ENCODE assay signal across 11 mouse cellular contexts in genomic region chr8:117278234-117278633, GRCm38 (mm10). TPM values are rescaled to one million over a fixed set of nuclear protein-coding genes. Genes with fewer than 3 reads are reported as not detected.
DNase-seq lines count a peak whose midpoint lies in the region; ATAC-seq and TF ChIP-seq lines count a peak whose summit lies in the region.
"Had no signal": no experiment of that assay in that cellular context is flagged by ENCODE, and none has a peak within 500 bp of the region (broad histone marks: within the 10 kb centered on the region; RNA-seq: fewer than 3 reads in every experiment).

No protein-coding gene starts in this region.

- H3K4me3 ChIP-seq in left cerebral cortex, adult 2 months, result no peak overlapping the region; the same call in 1 of the 2 replicates
- H3K4me3 ChIP-seq in forebrain, embryonic 15.5 days, result no peak overlapping the region
- no peak overlapping the region for H3K4me3 ChIP-seq in liver, embryonic 14.5 days (ENCODE audit: insufficient read depth in 1 of 2, low read depth in 2 of 2, low read length in 2 of 2)
- H3K4me3 ChIP-seq in neural tube, embryonic 14.5 days (ENCODE audit: low read depth, low read length), result no peak overlapping the region
- H3K4me3 ChIP-seq in lung, adult 2 months (replicated peaks; ENCODE audit: extremely low read depth, low read depth, low read length), result no peak overlapping the region

- TF ChIP-seq CTCF in left cerebral cortex, adult 2 months (IDR thresholded peaks at IDR 0.05), result no peak
- no peak for TF ChIP-seq CTCF in liver, embryonic 14.5 days (IDR thresholded peaks at IDR 0.05; ENCODE audit: low read depth)
- TF ChIP-seq CTCF in lung, adult 2 months (IDR thresholded peaks at IDR 0.05; ENCODE audit: insufficient read depth, low read length), result no peak

- H3K4me2 ChIP-seq in forebrain, embryonic 15.5 days (replicated peaks), result peak overlapping the region; percentile 32
- H3K4me2 ChIP-seq in liver, embryonic 14.5 days (ENCODE audit: low read depth), result peak overlapping the region; percentile 33
- peak overlapping the region; percentile 18; the same call in 1 of the 2 replicates for H3K4me2 ChIP-seq in neural tube, embryonic 14.5 days (ENCODE audit: low read depth, low read length)

- ATAC-seq in forebrain, embryonic 15.5 days (replicated peaks), result no peak
- peak; percentile 71; the same call in 1 of the 2 replicates for ATAC-seq in liver, embryonic 14.5 days (ENCODE audit: insufficient read depth)
- no peak for ATAC-seq in neural tube, embryonic 14.5 days (ENCODE audit: low read depth)

- H3K36me3 ChIP-seq in forebrain, embryonic 15.5 days, result no peaks in the 10 kb centered on the region
- H3K36me3 ChIP-seq in liver, embryonic 14.5 days (replicated peaks; ENCODE audit: control insufficient read depth, insufficient read depth, low read depth), result no peaks in the 10 kb centered on the region
- no peaks in the 10 kb centered on the region for H3K36me3 ChIP-seq in neural tube, embryonic 14.5 days (ENCODE audit: control insufficient read depth, insufficient read depth, low read length)

- peaks cover 36% of the 10 kb centered on the region for H3K4me1 ChIP-seq in forebrain, embryonic 15.5 days
- peaks cover 23 to 35% of the 10 kb centered on the region in 2 experiments for H3K4me1 ChIP-seq in liver, embryonic 14.5 days (replicated peaks; ENCODE audit: control insufficient read depth in 2 of 2, insufficient read depth in 2 of 2, low read length in 1 of 2)
- peaks cover 37% of the 10 kb centered on the region for H3K4me1 ChIP-seq in neural tube, embryonic 14.5 days (ENCODE audit: control insufficient read depth, insufficient read depth, low read length)
- peaks cover 24% of the 10 kb centered on the region for H3K4me1 ChIP-seq in lung, adult 2 months (ENCODE audit: control insufficient read depth, insufficient read depth, low read length)

- TF ChIP-seq EP300 in liver, embryonic 14.5 days (IDR thresholded peaks at IDR 0.05; ENCODE audit: low read depth), result peak; percentile 55

- no peak overlapping the region for H3K9ac ChIP-seq in forebrain, embryonic 15.5 days (replicated peaks)
- peak overlapping the region; percentile 13; the same call in 1 of the 2 replicates for H3K9ac ChIP-seq in liver, embryonic 14.5 days (replicated peaks)
- H3K9ac ChIP-seq in neural tube, embryonic 14.5 days (replicated peaks; ENCODE audit: low read depth, low read length), result no peak overlapping the region

- no peak for DNase-seq in left cerebral cortex, adult 2 months (ENCODE audit: extremely low spot score in 1 of 2, low spot score in 2 of 2)
- DNase-seq in left cerebral cortex, postnatal 25 days (ENCODE audit: low spot score in 2 of 2), result no peak
- no peak for DNase-seq in liver, embryonic 14.5 days (ENCODE audit: low read depth in 3 of 3, low spot score in 3 of 3)
- no peak for DNase-seq in embryo, embryonic 11 days
- no peak for DNase-seq in lung, adult 2 months
- DNase-seq in kidney, postnatal 4 days, result no peak
- DNase-seq: lung, adult 18-20 months; right cerebral cortex, postnatal 14 days had no signal

- H3K9me3 ChIP-seq in forebrain, embryonic 15.5 days, result no peaks in the 10 kb centered on the region
- no peaks in the 10 kb centered on the region for H3K9me3 ChIP-seq in liver, embryonic 14.5 days (ENCODE audit: control insufficient read depth, low read length)
- no peaks in the 10 kb centered on the region for H3K9me3 ChIP-seq in neural tube, embryonic 14.5 days (ENCODE audit: control insufficient read depth, low read length)

- peak overlapping the region; percentile 70 for H3K27ac ChIP-seq in left cerebral cortex, adult 2 months
- H3K27ac ChIP-seq in forebrain, embryonic 15.5 days (replicated peaks), result peak overlapping the region; percentile 69
- H3K27ac ChIP-seq in liver, embryonic 14.5 days, result no peak overlapping the region
- peak overlapping the region; percentile 66 for H3K27ac ChIP-seq in neural tube, embryonic 14.5 days (ENCODE audit: low read depth, low read length)

- no peaks in the 10 kb centered on the region for H3K27me3 ChIP-seq in forebrain, embryonic 15.5 days
- H3K27me3 ChIP-seq in liver, embryonic 14.5 days (ENCODE audit: control insufficient read depth, insufficient read depth, low read length), result no peaks in the 10 kb centered on the region
- H3K27me3 ChIP-seq in neural tube, embryonic 14.5 days (ENCODE audit: control insufficient read depth, insufficient read depth, low read length), result no peaks in the 10 kb centered on the region
- H3K27me3 ChIP-seq: CH12.LX had no signal

- WGBS in forebrain, embryonic 15.5 days, result 75% methylated on average over 10 of the region's 10 CpGs
- WGBS in liver, embryonic 14.5 days (ENCODE audit: insufficient replicate concordance), result 12% methylated on average over 10 of the region's 10 CpGs
- 76% methylated on average over 10 of the region's 10 CpGs for WGBS in neural tube, embryonic 14.5 days
- WGBS in lung, adult 2 months, result 89% methylated on average over 10 of the region's 10 CpGs

- intact Hi-C loops in left cerebral cortex, adult 2 months (cut with DNase I), result no loop called here
- intact Hi-C loops in left cerebral cortex, postnatal 25 days (cut with DNase I), result no loop called here

- no peak for TF ChIP-seq POLR2A in lung, adult 2 months (IDR thresholded peaks at IDR 0.05; ENCODE audit: borderline replicate concordance, extremely low read depth, low read depth, low read length)

RNA-seq across cellular contexts. Expression of gene Cmip, which starts 21.4 kb away (rescaled TPM):
- 100 to 1,000 TPM; 339 to 342 TPM for total RNA-seq in left cerebral cortex, adult 2 months (2021)
- 100 to 1,000 TPM; 325 to 362 TPM for total RNA-seq in left cerebral cortex, postnatal 25 days (2021)
- polyA plus RNA-seq in forebrain, embryonic 15.5 days (2015; fragmentation: Nextera tagmentation; extraction: Ambion mirVana), result 83.8 and 113 TPM in 2 replicates
- polyA plus RNA-seq in liver, embryonic 14.5 days (2012; rRNA removed), result 9.8 and 10.4 TPM in 2 replicates
- polyA plus RNA-seq in liver, embryonic 14.5 days (2014; fragmentation: Nextera tagmentation; extraction: Ambion mirVana), result 6.7 and 10.6 TPM in 2 replicates
- 135 and 144 TPM in 2 replicates for polyA plus RNA-seq in neural tube, embryonic 14.5 days (2014; fragmentation: Nextera tagmentation; extraction: Ambion mirVana)
- 53.1 and 62.3 TPM in 2 replicates for polyA plus RNA-seq in lung, adult 2 months (2012; rRNA removed)
